Mouse (Mus musculus) intestine, postnatal 0 days (tissue): ENCODE measurements around the gene Prr5l. TPM values are rescaled to one million over a fixed set of nuclear protein-coding genes. Genes with fewer than 3 reads are reported as not detected.
A peak's percentile ranks its signal among the peaks of the same experiment; 100 is the strongest.

ENCODE experiments used
- ATAC-seq: fragments of 200-750 bp; cut with Nextera tagmentation; 2 replicates; pipeline ENCODE4 v1.8.0; 2017; ENCODE audit warnings: mild to moderate bottlenecking, moderate TSS enrichment, moderate library complexity
- H3K27ac ChIP-seq: fragments of 300-500 bp; sonication (generic); 2 replicates; pipeline ENCODE4 v1.5.1; 2014; ENCODE audit warnings: mild to moderate bottlenecking, low read depth, low read length, moderate library complexity
- H3K27me3 ChIP-seq: fragments of 300-500 bp; sonication (generic); replicated peaks from 2 replicates; pipeline ENCODE4 v1.6.1; 2014; ENCODE audit warnings: low read length, mixed read lengths; ENCODE audit not compliant: control insufficient read depth, insufficient read depth
- H3K36me3 ChIP-seq: fragments of 300-500 bp; sonication (generic); 2 replicates; pipeline ENCODE4 v1.6.1; 2014; ENCODE audit warnings: mild to moderate bottlenecking, moderate library complexity; ENCODE audit not compliant: control insufficient read depth, insufficient read depth
- H3K4me1 ChIP-seq: fragments of 300-500 bp; sonication (generic); replicated peaks from 2 replicates; pipeline ENCODE4 v1.6.1; 2014; ENCODE audit warnings: antibody characterized with exemption, low read length, mixed read lengths; ENCODE audit not compliant: control insufficient read depth, insufficient read depth
- H3K4me2 ChIP-seq: fragments of 300-500 bp; sonication (generic); replicated peaks from 2 replicates; pipeline ENCODE4 v1.6.1; 2014; ENCODE audit warnings: low read depth, mild to moderate bottlenecking, moderate library complexity
- H3K4me3 ChIP-seq: fragments of 300-500 bp; sonication (generic); 2 replicates; pipeline ENCODE4 v1.5.1; 2014; ENCODE audit warnings: low read depth, low read length
- H3K9ac ChIP-seq: fragments of 300-500 bp; sonication (generic); 2 replicates; pipeline ENCODE4 v1.6.1; 2014; ENCODE audit warnings: mild to moderate bottlenecking, low read depth, low read length
- H3K9me3 ChIP-seq: fragments of 300-500 bp; sonication (generic); 2 replicates; pipeline ENCODE4 v1.6.1; 2016; ENCODE audit warnings: mixed run types; ENCODE audit not compliant: control insufficient read depth
- CTCF ChIP-seq: sonication (generic); IDR thresholded peaks from 2 replicates; pipeline ENCODE4 v1.5.1; 2016; ENCODE audit warnings: low read depth, mild to moderate bottlenecking, control low read depth, antibody characterized with exemption, moderate library complexity
- WGBS: fragments of 180-500 bp; shearing (Covaris S2); extraction: QIAGEN DNeasy Blood & Tissue Kit; methylation state at CpG from one replicate; pipeline ENCODE4 v1.1.7; 2014; 5-methylcytosine and 5-hydroxymethylcytosine counted together
- polyA plus RNA-seq: library from polyadenylated mRNA; unstranded; fragments of >200 nt; fragmentation: Nextera tagmentation; extraction: Ambion mirVana; gene quantifications from 2 replicates; pipeline ENCODE4 v1.2.1, GENCODE M21; 2015

Gene Prr5l
- polyA plus RNA-seq, 1 experiment from 2014 or later, result 36.4 TPM

DNA sequence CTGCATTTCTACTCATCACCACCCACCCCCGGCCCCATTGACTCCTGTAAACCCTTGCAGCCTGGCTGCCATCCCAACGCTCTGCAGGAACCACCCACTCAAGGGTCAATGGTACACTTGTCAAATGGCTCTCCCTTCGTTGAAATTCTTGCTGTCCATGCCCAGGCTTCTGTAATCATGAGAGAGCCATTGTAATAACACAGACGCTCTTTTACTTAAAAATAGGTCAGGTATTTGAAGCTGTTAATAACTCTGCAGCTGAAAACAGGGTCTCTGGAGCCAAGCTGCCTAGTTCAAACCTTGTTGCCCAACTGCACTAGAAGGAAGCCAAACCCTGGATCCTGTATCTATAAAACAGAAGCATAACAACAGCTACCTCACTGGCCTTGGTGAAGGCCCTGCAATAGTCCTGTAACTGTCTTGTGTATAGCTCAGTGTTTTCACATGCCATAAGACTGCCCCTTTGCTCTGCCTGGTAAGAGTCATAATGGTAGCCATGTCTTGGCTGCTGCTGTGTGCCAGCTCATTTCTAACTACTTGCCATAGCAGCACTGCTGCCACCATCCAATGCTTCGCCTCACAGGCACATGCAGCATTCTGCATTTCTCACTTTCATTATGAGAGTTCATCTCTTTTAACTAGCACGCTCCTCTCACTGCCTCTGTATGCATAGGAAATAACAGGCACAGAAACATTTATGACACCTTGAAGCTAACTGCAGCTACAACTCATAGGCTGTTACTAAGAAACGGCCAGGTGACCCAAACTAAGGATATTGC, 63.7 kb downstream of the Prr5l start:
- no peak for TF ChIP-seq CTCF
- Histone ChIP-seq H3K4me1 (peaks cover 9% of the 10 kb centered on the region; the same call in 1 of the 2 replicates), H3K9ac (no peak overlapping the region), H3K36me3 (no peaks in the 10 kb centered on the region), H3K27me3 (no peaks in the 10 kb centered on the region), H3K9me3 (no peaks in the 10 kb centered on the region), H3K4me3 (no peak overlapping the region), H3K27ac (no peak overlapping the region), H3K4me2 (no peak overlapping the region)
- 59% methylated on average over 7 of the region's 7 CpGs for WGBS
- no peak for ATAC-seq

GRCm38 (mm10) chr2:101816646-101817308, 66.0 kb downstream of the Prr5l start:
- Histone ChIP-seq H3K9me3 (no peaks in the 10 kb centered on the region), H3K4me1 (peaks cover 15% of the 10 kb centered on the region), H3K4me3 (no peak overlapping the region), H3K27ac (no peak overlapping the region), H3K9ac (no peak overlapping the region), H3K27me3 (no peaks in the 10 kb centered on the region), H3K4me2 (no peak overlapping the region), H3K36me3 (no peaks in the 10 kb centered on the region)
- 68% methylated on average over 3 of the region's 3 CpGs for WGBS
- TF ChIP-seq CTCF, result no peak
- no peak for ATAC-seq

GRCm38 (mm10) chr2:101815250-101815934, 67.4 kb downstream of the Prr5l start:
- ATAC-seq, result no peak
- Histone ChIP-seq H3K36me3 (no peaks in the 10 kb centered on the region), H3K27ac (peak overlapping the region; percentile 83; the same call in 1 of the 2 replicates), H3K4me1 (peaks cover 16% of the 10 kb centered on the region), H3K9me3 (no peaks in the 10 kb centered on the region), H3K4me3 (no peak overlapping the region), H3K4me2 (no peak overlapping the region), H3K9ac (no peak overlapping the region), H3K27me3 (no peaks in the 10 kb centered on the region)
- 46% methylated on average over 5 of the region's 5 CpGs for WGBS
- peak; percentile 72 for TF ChIP-seq CTCF

DNA sequence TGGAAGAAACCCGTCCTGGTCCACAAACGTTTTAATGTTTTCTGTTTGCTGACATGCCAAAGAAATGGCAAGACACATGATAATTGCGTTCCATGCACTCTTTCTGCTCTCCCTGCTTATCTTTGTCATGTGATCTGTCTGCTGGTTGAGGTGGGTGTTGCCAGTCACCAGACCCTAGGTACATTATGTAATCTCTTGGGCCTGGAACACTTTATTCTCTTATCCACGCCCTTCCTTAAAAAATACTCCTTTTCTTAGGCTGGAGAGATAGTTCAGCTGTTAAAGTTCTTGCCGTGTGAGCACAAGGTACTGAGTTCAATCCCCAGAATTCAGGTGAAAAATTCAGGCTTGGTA, 68.6 kb downstream of the Prr5l start:
- H3K36me3 ChIP-seq, result no peaks in the 10 kb centered on the region
- peak; percentile 66 for ATAC-seq
- H3K4me2 ChIP-seq, result 0 out of 2 replicates have a peak overlapping the region, but pooled peaks have one; percentile 35
- H3K27me3 ChIP-seq, result no peaks in the 10 kb centered on the region
- 36% methylated on average over 5 of the region's 5 CpGs for WGBS
- TF ChIP-seq CTCF, result no peak
- H3K27ac ChIP-seq, result peak overlapping the region; percentile 83
- H3K4me3 ChIP-seq, result no peak overlapping the region
- no peaks in the 10 kb centered on the region for H3K9me3 ChIP-seq
- peaks cover 12% of the 10 kb centered on the region for H3K4me1 ChIP-seq
- no peak overlapping the region for H3K9ac ChIP-seq

GRCm38 (mm10) chr2:101813581-101814271, 69.1 kb downstream of the Prr5l start:
- no peak for TF ChIP-seq CTCF
- H3K4me1 ChIP-seq, result peaks cover 12% of the 10 kb centered on the region
- H3K4me3 ChIP-seq, result no peak overlapping the region
- no peaks in the 10 kb centered on the region for H3K36me3 ChIP-seq
- no peaks in the 10 kb centered on the region for H3K9me3 ChIP-seq
- 43% methylated on average over 6 of the region's 6 CpGs for WGBS
- peak overlapping the region; percentile 35 for H3K4me2 ChIP-seq
- H3K27me3 ChIP-seq, result no peaks in the 10 kb centered on the region
- peak; percentile 80 for ATAC-seq
- no peak overlapping the region for H3K9ac ChIP-seq
- H3K27ac ChIP-seq, result peak overlapping the region; percentile 83

DNA sequence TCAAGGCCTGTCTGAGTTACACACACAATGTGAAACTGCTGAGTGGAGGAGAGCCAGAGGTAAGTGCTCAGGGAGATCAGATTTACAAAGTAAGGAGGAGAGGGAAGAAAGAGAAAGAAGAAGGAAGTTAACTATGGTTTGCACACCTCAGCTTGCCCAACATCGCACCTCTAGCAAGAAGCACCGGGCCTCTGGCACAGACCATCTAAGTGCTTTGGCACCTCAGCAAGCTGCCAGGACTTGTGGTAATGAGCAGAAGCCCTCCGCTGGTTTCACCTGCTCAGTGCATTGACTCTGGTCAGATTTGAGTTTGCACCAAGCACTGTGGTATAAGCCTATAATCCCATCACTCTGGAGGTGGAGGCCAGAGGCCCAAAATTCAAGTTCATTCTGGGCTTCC, 70.9 kb downstream of the Prr5l start:
- no peak overlapping the region for H3K4me3 ChIP-seq
- H3K4me2 ChIP-seq, result peak overlapping the region; percentile 35
- TF ChIP-seq CTCF, result no peak
- H3K9me3 ChIP-seq, result no peaks in the 10 kb centered on the region
- 81% methylated on average over 3 of the region's 3 CpGs for WGBS
- H3K4me1 ChIP-seq, result peaks cover 16% of the 10 kb centered on the region
- no peaks in the 10 kb centered on the region for H3K36me3 ChIP-seq
- H3K27ac ChIP-seq, result no peak overlapping the region; the same call in 1 of the 2 replicates
- ATAC-seq, result no peak
- H3K9ac ChIP-seq, result no peak overlapping the region
- H3K27me3 ChIP-seq, result no peaks in the 10 kb centered on the region
